Mouse (Mus musculus): ENCODE measurements at regions not wholly inside any gene's neighbourhood (a gene's known extent, or its start where the extent isn't known, plus 50 kb on each side); places are given as distances from the start of the nearest gene placed in this dataset.

DNA sequence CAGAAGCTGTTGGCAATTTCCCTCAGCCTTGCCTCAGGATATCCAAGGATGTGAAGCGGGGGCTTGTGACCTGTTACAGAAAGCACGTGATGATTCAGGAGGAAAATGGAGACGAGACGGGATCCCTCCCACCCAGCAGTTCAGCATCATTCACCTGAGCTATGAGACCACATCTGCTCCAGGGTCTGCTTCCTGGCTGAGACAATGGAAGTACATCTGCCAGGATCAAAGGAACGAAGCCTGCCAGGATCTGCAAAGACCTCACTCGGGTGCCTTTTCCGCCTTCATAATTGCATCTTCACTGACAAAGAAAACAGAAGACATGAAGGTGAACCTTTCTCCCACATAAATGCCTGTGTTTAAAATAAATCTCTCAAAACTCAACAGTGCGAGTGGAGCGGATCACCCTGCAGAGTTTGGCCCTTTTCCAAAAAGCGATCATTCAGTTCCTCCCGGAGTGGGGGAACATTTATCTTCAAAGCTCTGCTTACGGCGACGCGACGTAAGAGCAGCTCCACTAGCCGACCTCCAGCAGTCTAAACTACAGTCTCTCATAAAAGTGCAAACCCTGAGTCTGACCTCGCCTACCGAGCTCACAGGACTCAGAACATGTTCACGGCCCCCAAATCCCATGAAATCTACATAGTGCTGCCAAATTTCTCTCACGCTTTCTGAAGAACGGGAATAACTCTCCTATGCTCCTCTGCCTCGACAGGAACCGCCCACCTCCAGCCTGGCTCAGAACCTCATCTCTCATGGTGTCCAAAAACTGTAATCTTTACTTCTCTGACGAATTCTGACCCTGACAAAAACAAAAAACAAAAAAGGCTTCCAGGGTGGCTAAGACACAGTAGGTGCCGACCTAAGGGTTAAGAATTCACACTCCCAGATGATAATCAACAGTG, 117.0 kb downstream of the Setd4 start:
- no peak for TF ChIP-seq CTCF (conservative IDR thresholded peaks at IDR 0.05; ENCODE audit: insufficient read depth, insufficient read length, low read depth, low read length)
- TF ChIP-seq POLR2A (IDR thresholded peaks at IDR 0.05; ENCODE audit: low read depth, low read length) = no peak

All from kidney, adult 2 months (tissue).